Mouse (Mus musculus) MEL (cell line): ENCODE results near the gene Man2a1.

Source experiments
- SIN3A ChIP-seq: IDR thresholded peaks from 2 replicates; pipeline ENCODE4 v1.6.1; 2012; ENCODE audit warnings: low read length, improper control_type of control experiment, inconsistent platforms
- ZMIZ1 ChIP-seq: IDR thresholded peaks from 2 replicates; pipeline ENCODE4 v1.6.1; 2012; ENCODE audit warnings: low read depth, mild to moderate bottlenecking, inconsistent platforms, low read length, improper control_type of control experiment, moderate library complexity

- TF ChIP-seq ZMIZ1 = no peak
- no peak for TF ChIP-seq SIN3A
These were observed 30.0 kb downstream of the Man2a1 start for GRCm38 (mm10) chr17:64630506-64630905.
